Mouse (Mus musculus) cerebellum, adult 2 months (tissue): ENCODE data around the gene Noc2l.

Experiments used
- CTCF ChIP-seq: fragments of 200-500 bp; IDR thresholded peaks from 2 replicates; pipeline ENCODE4 v1.5.1; 2011; ENCODE audit warnings: low read depth, mild to moderate bottlenecking, control low read depth, low read length, moderate library complexity, borderline replicate concordance; ENCODE audit not compliant: insufficient read depth
- POLR2A ChIP-seq: fragments of 200-500 bp; IDR thresholded peaks from 2 replicates; pipeline ENCODE4 v1.6.1; 2011; ENCODE audit warnings: low read length, control low read depth, borderline replicate concordance; ENCODE audit not compliant: insufficient read depth

GRCm38 (mm10) chr4:156235360-156235770 is 445 bp upstream of the Noc2l start:
- no peak for TF ChIP-seq POLR2A
- TF ChIP-seq CTCF, result no peak
